Mouse (Mus musculus): Measurements from ENCODE around the gene Mlh3. TPM values are rescaled to one million over a fixed set of nuclear protein-coding genes. Genes with fewer than 3 reads are reported as not detected.
A peak's percentile ranks its signal among the peaks of the same experiment; 100 is the strongest.

Mlh3 gene
- polyA plus RNA-seq, 1 experiment from 2014 or later: 11.8 TPM

DNA sequence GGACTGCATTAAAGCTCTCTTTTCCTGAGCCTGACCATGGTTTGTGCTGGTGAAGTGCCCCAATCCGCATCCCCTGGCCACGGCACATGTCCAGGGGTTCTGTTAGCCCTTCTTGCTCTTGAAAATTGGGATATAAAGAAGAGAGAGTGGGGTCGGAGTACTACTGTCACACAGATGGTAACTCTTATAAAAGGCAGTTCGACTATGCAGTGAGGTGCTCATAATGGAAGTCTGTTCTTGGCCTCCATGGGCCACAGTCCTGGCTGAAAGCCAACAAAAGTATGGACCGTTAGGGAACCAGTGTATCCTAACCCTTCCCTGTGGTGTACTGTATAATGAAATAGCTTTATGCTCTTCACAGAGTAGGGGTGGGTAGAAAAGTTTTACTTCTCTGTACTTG, 26.5 kb upstream of the Mlh3 start:
- H3K4me1 ChIP-seq (ENCODE audit: control insufficient read depth, insufficient read depth, low read length): 0 out of 2 replicates have a peak, but pooled peaks cover 2% of the 10 kb centered on the region
- no peak overlapping the region for H3K4me3 ChIP-seq (ENCODE audit: low read depth, low read length)
- H3K27me3 ChIP-seq (ENCODE audit: control insufficient read depth, insufficient read depth, low read length): no peaks in the 10 kb centered on the region
- H3K27ac ChIP-seq (ENCODE audit: low read depth, low read length): no peak overlapping the region
- H3K9ac ChIP-seq (replicated peaks; ENCODE audit: low read depth, low read length): no peak overlapping the region
- H3K36me3 ChIP-seq (ENCODE audit: control insufficient read depth, insufficient read depth, low read length): peaks cover 22% of the 10 kb centered on the region
- no peaks in the 10 kb centered on the region for H3K9me3 ChIP-seq (ENCODE audit: control insufficient read depth, low read length)
- WGBS: 69% methylated on average over 5 of the region's 5 CpGs
- ATAC-seq (ENCODE audit: low read depth): no peak
- no peak overlapping the region for H3K4me2 ChIP-seq (ENCODE audit: low read depth, low read length)

DNA sequence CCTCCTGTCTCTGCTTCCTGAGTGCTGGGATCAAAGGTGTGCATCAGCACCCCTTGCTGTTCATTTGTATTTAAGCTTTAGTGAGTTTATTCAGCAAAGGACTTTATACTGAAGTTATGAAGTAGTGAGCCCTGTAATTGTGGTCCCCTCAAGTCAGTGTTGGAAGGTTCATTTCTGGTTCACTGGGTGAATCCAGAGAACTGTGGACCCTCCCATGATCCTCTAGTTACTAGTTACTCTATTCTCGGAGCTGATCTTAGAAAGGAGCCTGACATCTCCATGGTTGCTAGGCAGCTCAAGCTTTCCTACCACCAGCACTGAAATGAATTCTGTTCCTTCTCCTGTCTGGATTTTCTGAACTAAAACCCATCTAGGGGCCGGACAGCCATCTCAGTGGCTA, 25.1 kb upstream of the Mlh3 start:
- Histone ChIP-seq H3K4me2 (ENCODE audit: low read depth, low read length) (no peak overlapping the region), H3K4me3 (ENCODE audit: low read depth, low read length) (no peak overlapping the region), H3K9ac (replicated peaks; ENCODE audit: low read depth, low read length) (no peak overlapping the region), H3K27me3 (ENCODE audit: control insufficient read depth, insufficient read depth, low read length) (no peaks in the 10 kb centered on the region), H3K4me1 (ENCODE audit: control insufficient read depth, insufficient read depth, low read length) (0 out of 2 replicates have a peak, but pooled peaks cover 2% of the 10 kb centered on the region), H3K36me3 (ENCODE audit: control insufficient read depth, insufficient read depth, low read length) (peaks cover 10% of the 10 kb centered on the region), H3K9me3 (ENCODE audit: control insufficient read depth, low read length) (no peaks in the 10 kb centered on the region), H3K27ac (ENCODE audit: low read depth, low read length) (no peak overlapping the region)
- no peak for ATAC-seq (ENCODE audit: low read depth)
- 85% methylated on average over 2 of the region's 2 CpGs for WGBS

DNA sequence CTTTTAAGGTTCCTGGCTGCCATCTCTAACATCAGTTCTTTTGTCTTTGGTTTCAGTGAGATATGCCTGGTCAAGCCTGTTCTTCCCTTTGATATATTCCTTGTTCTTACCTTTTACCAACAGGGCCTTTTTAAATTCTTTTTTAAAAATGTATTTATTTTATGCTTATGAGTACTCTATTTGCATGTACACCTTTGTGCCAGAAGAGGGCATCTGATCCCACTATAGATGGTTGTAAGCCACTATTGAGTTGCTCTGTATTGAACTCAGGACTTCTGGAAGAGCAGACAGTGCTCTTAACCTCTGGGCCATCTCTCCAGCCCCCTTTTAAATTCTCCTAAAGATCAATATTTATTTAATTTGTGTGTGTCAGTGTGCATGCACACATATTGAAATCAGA, 22.5 kb upstream of the Mlh3 start:
- Histone ChIP-seq H3K9ac (replicated peaks; ENCODE audit: low read depth, low read length) (no peak overlapping the region), H3K36me3 (ENCODE audit: control insufficient read depth, insufficient read depth, low read length) (no peaks in the 10 kb centered on the region), H3K9me3 (ENCODE audit: control insufficient read depth, low read length) (no peaks in the 10 kb centered on the region), H3K27ac (ENCODE audit: low read depth, low read length) (no peak overlapping the region), H3K4me3 (ENCODE audit: low read depth, low read length) (no peak overlapping the region), H3K4me1 (ENCODE audit: control insufficient read depth, insufficient read depth, low read length) (0 out of 2 replicates have a peak, but pooled peaks cover 8% of the 10 kb centered on the region), H3K27me3 (ENCODE audit: control insufficient read depth, insufficient read depth, low read length) (no peaks in the 10 kb centered on the region), H3K4me2 (ENCODE audit: low read depth, low read length) (no peak overlapping the region)
- ATAC-seq (ENCODE audit: low read depth): no peak

GRCm38 (mm10) chr12:85292288-85292687, 21.9 kb upstream of the Mlh3 start:
- 84% methylated on average over 6 of the region's 6 CpGs for WGBS
- no peak overlapping the region for H3K4me2 ChIP-seq (ENCODE audit: low read depth, low read length)

GRCm38 (mm10) chr12:85291541-85291940, 21.1 kb upstream of the Mlh3 start:
- ATAC-seq (ENCODE audit: low read depth): no peak
- Histone ChIP-seq H3K27me3 (ENCODE audit: control insufficient read depth, insufficient read depth, low read length) (no peaks in the 10 kb centered on the region), H3K27ac (ENCODE audit: low read depth, low read length) (no peak overlapping the region), H3K36me3 (ENCODE audit: control insufficient read depth, insufficient read depth, low read length) (no peaks in the 10 kb centered on the region), H3K9ac (replicated peaks; ENCODE audit: low read depth, low read length) (no peak overlapping the region), H3K4me1 (ENCODE audit: control insufficient read depth, insufficient read depth, low read length) (0 out of 2 replicates have a peak, but pooled peaks cover 5% of the 10 kb centered on the region), H3K9me3 (ENCODE audit: control insufficient read depth, low read length) (no peaks in the 10 kb centered on the region), H3K4me2 (ENCODE audit: low read depth, low read length) (no peak overlapping the region), H3K4me3 (ENCODE audit: low read depth, low read length) (no peak overlapping the region)

More at GRCm38 (mm10) chr12:85292288-85292687, 21.9 kb upstream of the Mlh3 start:
- H3K9me3 ChIP-seq (ENCODE audit: control insufficient read depth, low read length): no peaks in the 10 kb centered on the region
- no peak for ATAC-seq (ENCODE audit: low read depth)
- H3K4me1 ChIP-seq (ENCODE audit: control insufficient read depth, insufficient read depth, low read length): 0 out of 2 replicates have a peak, but pooled peaks cover 7% of the 10 kb centered on the region
- no peak overlapping the region for H3K27ac ChIP-seq (ENCODE audit: low read depth, low read length)
- H3K36me3 ChIP-seq (ENCODE audit: control insufficient read depth, insufficient read depth, low read length): no peaks in the 10 kb centered on the region
- H3K4me3 ChIP-seq (ENCODE audit: low read depth, low read length): no peak overlapping the region
- no peaks in the 10 kb centered on the region for H3K27me3 ChIP-seq (ENCODE audit: control insufficient read depth, insufficient read depth, low read length)
- H3K9ac ChIP-seq (replicated peaks; ENCODE audit: low read depth, low read length): no peak overlapping the region

DNA sequence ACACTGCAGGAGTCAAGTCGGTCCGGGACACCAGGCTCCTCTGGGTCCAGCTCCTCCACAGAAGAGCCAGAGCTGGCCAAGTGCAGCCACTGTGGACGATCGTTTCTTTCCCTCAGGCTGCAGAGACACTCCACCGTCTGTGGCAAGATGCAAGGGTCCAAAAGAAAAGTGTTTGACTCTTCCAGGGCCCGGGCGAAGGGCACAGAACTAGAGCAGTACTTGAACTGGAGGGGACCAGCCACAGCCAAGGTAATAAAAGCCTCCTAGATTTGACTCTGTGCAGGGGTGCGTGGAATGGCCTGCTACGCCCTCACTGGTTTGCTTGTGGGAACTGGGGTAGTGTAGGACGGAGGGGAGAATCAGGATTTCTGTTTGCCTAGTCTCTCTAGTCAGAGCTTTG, 20.2 kb upstream of the Mlh3 start:
- ATAC-seq (ENCODE audit: low read depth): no peak
- 0 out of 2 replicates have a peak, but pooled peaks cover 5% of the 10 kb centered on the region for H3K4me1 ChIP-seq (ENCODE audit: control insufficient read depth, insufficient read depth, low read length)
- no peak overlapping the region for H3K4me2 ChIP-seq (ENCODE audit: low read depth, low read length)
- H3K27me3 ChIP-seq (ENCODE audit: control insufficient read depth, insufficient read depth, low read length): no peaks in the 10 kb centered on the region
- 79% methylated on average over 10 of the region's 10 CpGs for WGBS
- no peak overlapping the region for H3K4me3 ChIP-seq (ENCODE audit: low read depth, low read length)
- H3K27ac ChIP-seq (ENCODE audit: low read depth, low read length): no peak overlapping the region
- no peaks in the 10 kb centered on the region for H3K36me3 ChIP-seq (ENCODE audit: control insufficient read depth, insufficient read depth, low read length)
- H3K9ac ChIP-seq (replicated peaks; ENCODE audit: low read depth, low read length): no peak overlapping the region
- H3K9me3 ChIP-seq (ENCODE audit: control insufficient read depth, low read length): no peaks in the 10 kb centered on the region

- peak overlapping the region; percentile 37 for H3K4me3 ChIP-seq (ENCODE audit: low read depth, low read length)
- no peak overlapping the region for H3K9ac ChIP-seq (replicated peaks; ENCODE audit: low read depth, low read length)
- H3K27ac ChIP-seq (ENCODE audit: low read depth, low read length): no peak overlapping the region
- H3K4me1 ChIP-seq (ENCODE audit: control insufficient read depth, insufficient read depth, low read length): 0 out of 2 replicates have a peak, but pooled peaks cover 5% of the 10 kb centered on the region
- no peak for ATAC-seq (ENCODE audit: low read depth)
- H3K36me3 ChIP-seq (ENCODE audit: control insufficient read depth, insufficient read depth, low read length): no peaks in the 10 kb centered on the region
- 58% methylated on average over 24 of the region's 24 CpGs for WGBS
- no peaks in the 10 kb centered on the region for H3K27me3 ChIP-seq (ENCODE audit: control insufficient read depth, insufficient read depth, low read length)
- no peaks in the 10 kb centered on the region for H3K9me3 ChIP-seq (ENCODE audit: control insufficient read depth, low read length)
- peak overlapping the region; percentile 73 for H3K4me2 ChIP-seq (ENCODE audit: low read depth, low read length)
Measured at GRCm38 (mm10) chr12:85289157-85290000, 19.0 kb upstream of the Mlh3 start.

GRCm38 (mm10) chr12:85288486-85289156, 18.2 kb upstream of the Mlh3 start, which contains the start of gene Zc2hc1c:
Gene Zc2hc1c, plus strand, starts transcription at chr12:85288591.
- 4% methylated on average over 30 of the region's 31 CpGs for WGBS
- Histone ChIP-seq H3K27me3 (ENCODE audit: control insufficient read depth, insufficient read depth, low read length) (no peaks in the 10 kb centered on the region), H3K27ac (ENCODE audit: low read depth, low read length) (no peak within 1 kb of the TSS), H3K4me3 (ENCODE audit: low read depth, low read length) (peak within 1 kb of the TSS; percentile 37), H3K36me3 (ENCODE audit: control insufficient read depth, insufficient read depth, low read length) (no peaks in the 10 kb centered on the region), H3K9ac (replicated peaks; ENCODE audit: low read depth, low read length) (peak within 1 kb of the TSS; percentile 53), H3K4me1 (ENCODE audit: control insufficient read depth, insufficient read depth, low read length) (0 out of 2 replicates have a peak, but pooled peaks cover 5% of the 10 kb centered on the region), H3K4me2 (ENCODE audit: low read depth, low read length) (peak within 1 kb of the TSS; percentile 73), H3K9me3 (ENCODE audit: control insufficient read depth, low read length) (no peaks in the 10 kb centered on the region)
- ATAC-seq (ENCODE audit: low read depth): peak; percentile 95

Measured in neural tube, embryonic 14.5 days (tissue).